Mouse (Mus musculus): ENCODE results near the gene Sowaha. TPM values are rescaled to one million over a fixed set of nuclear protein-coding genes. Genes with fewer than 3 reads are reported as not detected.

Sowaha gene
- polyA plus RNA-seq, 1 experiment from 2014 or later = 1.1 TPM

GRCm38 (mm10) chr11:53508591-53508990 is 28.5 kb upstream of the Sowaha start:
- Histone ChIP-seq H3K4me3 (ENCODE audit: low read depth, low read length) (no peak overlapping the region), H3K36me3 (ENCODE audit: control insufficient read depth, insufficient read depth, low read length) (no peaks in the 10 kb centered on the region), H3K27me3 (replicated peaks; ENCODE audit: control insufficient read depth, insufficient read depth, low read length) (no peaks in the 10 kb centered on the region), H3K27ac (ENCODE audit: low read depth, low read length) (no peak overlapping the region), H3K4me1 (replicated peaks; ENCODE audit: control insufficient read depth, insufficient read depth, low read length) (no peaks in the 10 kb centered on the region), H3K9ac (ENCODE audit: low read depth, low read length) (no peak overlapping the region), H3K4me2 (no peak overlapping the region), H3K9me3 (ENCODE audit: control insufficient read depth, low read length) (no peaks in the 10 kb centered on the region)
- ATAC-seq (replicated peaks; ENCODE audit: low FRiP score) = no peak
- WGBS = 47% methylated on average over 3 of the region's 3 CpGs
- DNase-seq (ENCODE audit: low spot score) = no peak

- DNase-seq (ENCODE audit: low spot score) = no peak
- Histone ChIP-seq H3K4me3 (ENCODE audit: low read depth, low read length) (no peak overlapping the region), H3K36me3 (ENCODE audit: control insufficient read depth, insufficient read depth, low read length) (no peaks in the 10 kb centered on the region), H3K27me3 (replicated peaks; ENCODE audit: control insufficient read depth, insufficient read depth, low read length) (no peaks in the 10 kb centered on the region), H3K27ac (ENCODE audit: low read depth, low read length) (no peak overlapping the region), H3K9ac (ENCODE audit: low read depth, low read length) (no peak overlapping the region), H3K4me1 (replicated peaks; ENCODE audit: control insufficient read depth, insufficient read depth, low read length) (no peaks in the 10 kb centered on the region), H3K4me2 (no peak overlapping the region), H3K9me3 (ENCODE audit: control insufficient read depth, low read length) (no peaks in the 10 kb centered on the region)
- WGBS = 81% methylated on average over 7 of the region's 7 CpGs
- no peak for ATAC-seq (replicated peaks; ENCODE audit: low FRiP score)
Measured at GRCm38 (mm10) chr11:53508152-53508551, 28.1 kb upstream of the Sowaha start.

- H3K27me3 ChIP-seq (replicated peaks; ENCODE audit: control insufficient read depth, insufficient read depth, low read length) = no peaks in the 10 kb centered on the region
- H3K9ac ChIP-seq (ENCODE audit: low read depth, low read length) = no peak overlapping the region
- no peak overlapping the region for H3K4me2 ChIP-seq
- H3K4me1 ChIP-seq (replicated peaks; ENCODE audit: control insufficient read depth, insufficient read depth, low read length) = no peaks in the 10 kb centered on the region
- no peak overlapping the region for H3K4me3 ChIP-seq (ENCODE audit: low read depth, low read length)
- H3K9me3 ChIP-seq (ENCODE audit: control insufficient read depth, low read length) = no peaks in the 10 kb centered on the region
- no peak for ATAC-seq (replicated peaks; ENCODE audit: low FRiP score)
- no peak overlapping the region for H3K27ac ChIP-seq (ENCODE audit: low read depth, low read length)
- H3K36me3 ChIP-seq (ENCODE audit: control insufficient read depth, insufficient read depth, low read length) = no peaks in the 10 kb centered on the region
- no peak for DNase-seq (ENCODE audit: low spot score)
- 88% methylated on average over 9 of the region's 9 CpGs for WGBS
Measured at GRCm38 (mm10) chr11:53507098-53507805, 27.2 kb upstream of the Sowaha start.

GRCm38 (mm10) chr11:53505026-53505663 is 25.1 kb upstream of the Sowaha start:
- Histone ChIP-seq H3K27ac (ENCODE audit: low read depth, low read length) (no peak overlapping the region), H3K4me2 (no peak overlapping the region), H3K36me3 (ENCODE audit: control insufficient read depth, insufficient read depth, low read length) (no peaks in the 10 kb centered on the region), H3K9me3 (ENCODE audit: control insufficient read depth, low read length) (no peaks in the 10 kb centered on the region), H3K4me3 (ENCODE audit: low read depth, low read length) (no peak overlapping the region), H3K27me3 (replicated peaks; ENCODE audit: control insufficient read depth, insufficient read depth, low read length) (peaks cover 5% of the 10 kb centered on the region), H3K9ac (ENCODE audit: low read depth, low read length) (no peak overlapping the region), H3K4me1 (replicated peaks; ENCODE audit: control insufficient read depth, insufficient read depth, low read length) (peaks cover 3% of the 10 kb centered on the region; the same call in 1 of the 2 replicates)
- DNase-seq (ENCODE audit: low spot score) = no peak
- ATAC-seq (replicated peaks; ENCODE audit: low FRiP score) = no peak
- WGBS = 72% methylated on average over 5 of the region's 5 CpGs

- Histone ChIP-seq H3K27me3 (replicated peaks; ENCODE audit: control insufficient read depth, insufficient read depth, low read length) (peaks cover 5% of the 10 kb centered on the region), H3K4me3 (ENCODE audit: low read depth, low read length) (no peak overlapping the region), H3K9me3 (ENCODE audit: control insufficient read depth, low read length) (no peaks in the 10 kb centered on the region), H3K36me3 (ENCODE audit: control insufficient read depth, insufficient read depth, low read length) (no peaks in the 10 kb centered on the region), H3K4me2 (no peak overlapping the region), H3K4me1 (replicated peaks; ENCODE audit: control insufficient read depth, insufficient read depth, low read length) (peaks cover 3% of the 10 kb centered on the region; the same call in 1 of the 2 replicates), H3K27ac (ENCODE audit: low read depth, low read length) (no peak overlapping the region), H3K9ac (ENCODE audit: low read depth, low read length) (no peak overlapping the region)
- DNase-seq (ENCODE audit: low spot score) (no peak), ATAC-seq (replicated peaks; ENCODE audit: low FRiP score) (no peak)
- 88% methylated on average over 8 of the region's 8 CpGs for WGBS
Measured at GRCm38 (mm10) chr11:53504376-53504775, 24.3 kb upstream of the Sowaha start.

- H3K27ac ChIP-seq (ENCODE audit: low read depth, low read length) = no peak overlapping the region
- H3K4me3 ChIP-seq (ENCODE audit: low read depth, low read length) = no peak overlapping the region
Measured at GRCm38 (mm10) chr11:53503738-53504137, 23.7 kb upstream of the Sowaha start.

GRCm38 (mm10) chr11:53502039-53502765 is 22.1 kb upstream of the Sowaha start:
- H3K27me3 ChIP-seq (replicated peaks; ENCODE audit: control insufficient read depth, insufficient read depth, low read length) = peaks cover 5% of the 10 kb centered on the region
- DNase-seq (ENCODE audit: low spot score) = no peak
- WGBS = 66% methylated on average over 8 of the region's 8 CpGs

More at GRCm38 (mm10) chr11:53503738-53504137, 23.7 kb upstream of the Sowaha start:
- Histone ChIP-seq H3K36me3 (ENCODE audit: control insufficient read depth, insufficient read depth, low read length) (no peaks in the 10 kb centered on the region), H3K27me3 (replicated peaks; ENCODE audit: control insufficient read depth, insufficient read depth, low read length) (peaks cover 5% of the 10 kb centered on the region), H3K4me2 (no peak overlapping the region), H3K9me3 (ENCODE audit: control insufficient read depth, low read length) (no peaks in the 10 kb centered on the region), H3K4me1 (replicated peaks; ENCODE audit: control insufficient read depth, insufficient read depth, low read length) (peaks cover 3% of the 10 kb centered on the region; the same call in 1 of the 2 replicates), H3K9ac (ENCODE audit: low read depth, low read length) (no peak overlapping the region)
- WGBS = 54% methylated on average over 5 of the region's 5 CpGs
- DNase-seq (ENCODE audit: low spot score) (no peak), ATAC-seq (replicated peaks; ENCODE audit: low FRiP score) (no peak)

GRCm38 (mm10) chr11:53500569-53500968 is 20.5 kb upstream of the Sowaha start:
- Histone ChIP-seq H3K27me3 (replicated peaks; ENCODE audit: control insufficient read depth, insufficient read depth, low read length) (peaks cover 5% of the 10 kb centered on the region), H3K36me3 (ENCODE audit: control insufficient read depth, insufficient read depth, low read length) (no peaks in the 10 kb centered on the region), H3K4me3 (ENCODE audit: low read depth, low read length) (no peak overlapping the region), H3K9me3 (ENCODE audit: control insufficient read depth, low read length) (no peaks in the 10 kb centered on the region), H3K4me2 (peak overlapping the region; percentile 10; the same call in 1 of the 2 replicates), H3K4me1 (replicated peaks; ENCODE audit: control insufficient read depth, insufficient read depth, low read length) (peaks cover 3% of the 10 kb centered on the region; the same call in 1 of the 2 replicates), H3K9ac (ENCODE audit: low read depth, low read length) (no peak overlapping the region), H3K27ac (ENCODE audit: low read depth, low read length) (no peak overlapping the region)
- WGBS = 8% methylated on average over 11 of the region's 11 CpGs
- no peak for DNase-seq (ENCODE audit: low spot score)
- no peak for ATAC-seq (replicated peaks; ENCODE audit: low FRiP score)

More at GRCm38 (mm10) chr11:53502039-53502765, 22.1 kb upstream of the Sowaha start:
- Histone ChIP-seq H3K36me3 (ENCODE audit: control insufficient read depth, insufficient read depth, low read length) (no peaks in the 10 kb centered on the region), H3K9ac (ENCODE audit: low read depth, low read length) (no peak overlapping the region), H3K9me3 (ENCODE audit: control insufficient read depth, low read length) (no peaks in the 10 kb centered on the region), H3K27ac (ENCODE audit: low read depth, low read length) (no peak overlapping the region), H3K4me2 (no peak overlapping the region), H3K4me1 (replicated peaks; ENCODE audit: control insufficient read depth, insufficient read depth, low read length) (peaks cover 3% of the 10 kb centered on the region; the same call in 1 of the 2 replicates), H3K4me3 (ENCODE audit: low read depth, low read length) (no peak overlapping the region)
- no peak for ATAC-seq (replicated peaks; ENCODE audit: low FRiP score)

Measured in liver, embryonic 11.5 days (tissue).